Mouse (Mus musculus) CH12.LX (cell line): ENCODE measurements around the gene Fam169b. TPM values are rescaled to one million over a fixed set of nuclear protein-coding genes. Genes with fewer than 3 reads are reported as not detected.
A peak's percentile ranks its signal among the peaks of the same experiment; 100 is the strongest.

ENCODE experiments used
- DNase-seq: peaks from one replicate; pipeline ENCODE4 v3.0.0-alpha.2; 2013; ENCODE audit errors: extremely low read depth
- H3K27ac ChIP-seq: 2 replicates; pipeline ENCODE4 v1.5.1; 2012; ENCODE audit warnings: low read depth, mild to moderate bottlenecking, control low read depth, moderate library complexity; ENCODE audit not compliant: insufficient read depth
- H3K27me3 ChIP-seq: replicated peaks from 2 replicates; pipeline ENCODE3; 2012; ENCODE audit warnings: inconsistent platforms
- H3K36me3 ChIP-seq, 2 experiments: replicated peaks in 1 of 2; 2 replicates each; pipeline versions ENCODE3 to v1.6.1; 2012; ENCODE audit warnings: inconsistent platforms in 1 of 2, low read length in 1 of 2, mild to moderate bottlenecking in 1 of 2, mixed read lengths in 1 of 2, moderate library complexity in 1 of 2; ENCODE audit not compliant: control insufficient read depth in 1 of 2, insufficient read depth in 1 of 2
- H3K4me1 ChIP-seq, 2 experiments: 2 replicates each; pipeline ENCODE4 v1.6.1; 2012; ENCODE audit warnings: inconsistent platforms in 1 of 2, moderate library complexity in 1 of 2; ENCODE audit not compliant: insufficient read depth in 2 of 2, control insufficient read depth in 1 of 2
- H3K4me2 ChIP-seq: 2 replicates; pipeline ENCODE4 v1.6.1; 2012; ENCODE audit warnings: low read depth, mild to moderate bottlenecking, control low read depth; ENCODE audit not compliant: poor library complexity, insufficient read depth, severe bottlenecking
- H3K4me3 ChIP-seq, 3 experiments: fragments of 150-350 bp in 1 of 3; sonication (generic) in 1 of 3; replicated peaks in 1 of 3; 2 replicates each; pipeline versions ENCODE3 to v1.5.1; 2011 to 2012; ENCODE audit warnings: low read depth in 2 of 3, low read length in 2 of 3, mild to moderate bottlenecking in 2 of 3, moderate library complexity in 2 of 3, control low read depth in 1 of 3, improper control_type of control experiment in 1 of 3, inconsistent platforms in 1 of 3, mixed read lengths in 1 of 3; ENCODE audit not compliant: poor library complexity in 1 of 3
- H3K79me2 ChIP-seq: replicated peaks from 2 replicates; pipeline ENCODE4 v1.6.1; 2012; ENCODE audit warnings: mild to moderate bottlenecking, moderate library complexity; ENCODE audit not compliant: control insufficient read depth, poor library complexity, insufficient read depth, severe bottlenecking; ENCODE audit errors: extremely low read depth
- H3K9ac ChIP-seq: 2 replicates; pipeline ENCODE4 v1.6.1; 2012; ENCODE audit warnings: low read depth, mild to moderate bottlenecking, control low read depth, moderate library complexity; ENCODE audit not compliant: insufficient read depth
- H3K9me3 ChIP-seq: replicated peaks from 2 replicates; pipeline ENCODE3; 2012; ENCODE audit warnings: low read length, inconsistent platforms, mixed read lengths
- BHLHE40 ChIP-seq: IDR thresholded peaks from 2 replicates; pipeline ENCODE4 v1.6.1; 2011; ENCODE audit warnings: mild to moderate bottlenecking, low read depth, low read length, improper control_type of control experiment
- CHD1 ChIP-seq: IDR thresholded peaks from 2 replicates; pipeline ENCODE4 v1.6.1; 2012; ENCODE audit warnings: low read depth, low read length, improper control_type of control experiment, inconsistent platforms
- CHD2 ChIP-seq: IDR thresholded peaks from 2 replicates; pipeline ENCODE4 v1.6.1; 2011; ENCODE audit warnings: low read length, improper control_type of control experiment
- E2F4 ChIP-seq: IDR thresholded peaks from 2 replicates; pipeline ENCODE4 v1.6.1; 2011; ENCODE audit warnings: low read depth, low read length, improper control_type of control experiment; ENCODE audit not compliant: insufficient replicate concordance
- ELF1 ChIP-seq: IDR thresholded peaks from 2 replicates; pipeline ENCODE4 v1.6.1; 2014; ENCODE audit warnings: low read depth, mild to moderate bottlenecking, inconsistent platforms, low read length, improper control_type of control experiment
- EP300 ChIP-seq: IDR thresholded peaks from 2 replicates; pipeline ENCODE4 v1.6.1; 2011; ENCODE audit warnings: low read length, improper control_type of control experiment
- ETS1 ChIP-seq: conservative IDR thresholded peaks from 2 replicates; pipeline ENCODE4 v1.6.1; 2012; ENCODE audit warnings: low read depth, mild to moderate bottlenecking, inconsistent platforms, low read length, improper control_type of control experiment, moderate library complexity
- GABPA ChIP-seq: IDR thresholded peaks from 2 replicates; pipeline ENCODE4 v1.6.1; 2012; ENCODE audit warnings: low read depth, low read length, improper control_type of control experiment, inconsistent platforms; ENCODE audit not compliant: insufficient replicate concordance
- HCFC1 ChIP-seq: IDR thresholded peaks from 2 replicates; pipeline ENCODE4 v1.6.1; 2012; ENCODE audit warnings: low read depth, mild to moderate bottlenecking, inconsistent platforms, low read length, improper control_type of control experiment
- IRF4 ChIP-seq: IDR thresholded peaks from 2 replicates; pipeline ENCODE4 v1.6.1; 2014; ENCODE audit warnings: low read depth, mild to moderate bottlenecking, inconsistent platforms, low read length, improper control_type of control experiment
- JUN ChIP-seq: IDR thresholded peaks from 2 replicates; pipeline ENCODE4 v1.6.1; 2011; ENCODE audit warnings: low read depth, mild to moderate bottlenecking, low read length, improper control_type of control experiment, moderate library complexity; ENCODE audit not compliant: insufficient read depth
- JUND ChIP-seq: conservative IDR thresholded peaks from 2 replicates; pipeline ENCODE4 v1.6.1; 2011; ENCODE audit warnings: low read depth, low read length, improper control_type of control experiment
- KAT2A ChIP-seq: IDR thresholded peaks from 2 replicates; pipeline ENCODE4 v1.6.1; 2012; ENCODE audit warnings: low read length, improper control_type of control experiment, inconsistent platforms; ENCODE audit not compliant: insufficient replicate concordance
- MAFK ChIP-seq: IDR thresholded peaks from 2 replicates; pipeline ENCODE4 v1.6.1; 2011; ENCODE audit warnings: low read length, improper control_type of control experiment; ENCODE audit not compliant: insufficient replicate concordance
- MAZ ChIP-seq: IDR thresholded peaks from 2 replicates; pipeline ENCODE4 v1.6.1; 2012; ENCODE audit warnings: low read depth, mild to moderate bottlenecking, inconsistent platforms, low read length, improper control_type of control experiment, moderate library complexity
- MEF2A ChIP-seq: IDR thresholded peaks from 2 replicates; pipeline ENCODE4 v1.6.1; 2014; ENCODE audit warnings: low read depth, mild to moderate bottlenecking, inconsistent platforms, low read length, improper control_type of control experiment, borderline replicate concordance
- MXI1 ChIP-seq: IDR thresholded peaks from 2 replicates; pipeline ENCODE4 v1.6.1; 2011; ENCODE audit warnings: mild to moderate bottlenecking, low read depth, low read length, improper control_type of control experiment
- MYC ChIP-seq: IDR thresholded peaks from 2 replicates; pipeline ENCODE4 v1.6.1; 2011; ENCODE audit warnings: low read depth, mild to moderate bottlenecking, improper control_type of control experiment, low read length
- NELFE ChIP-seq: IDR thresholded peaks from 2 replicates; pipeline ENCODE4 v1.6.1; 2011; ENCODE audit warnings: low read depth, low read length, improper control_type of control experiment
- NRF1 ChIP-seq: IDR thresholded peaks from 2 replicates; pipeline ENCODE4 v1.6.1; 2014; ENCODE audit warnings: low read depth, mild to moderate bottlenecking, inconsistent platforms, low read length, improper control_type of control experiment, moderate library complexity
- POLR2A ChIP-seq: IDR thresholded peaks from 2 replicates; pipeline ENCODE4 v1.6.1; 2011; ENCODE audit warnings: low read depth, mild to moderate bottlenecking, improper control_type of control experiment, low read length
- POLR2AphosphoS2 ChIP-seq: IDR thresholded peaks from 2 replicates; pipeline ENCODE4 v1.6.1; 2011; ENCODE audit warnings: low read depth, low read length, improper control_type of control experiment
- RAD21 ChIP-seq: IDR thresholded peaks from 2 replicates; pipeline ENCODE4 v1.6.1; 2011; ENCODE audit warnings: low read depth, mild to moderate bottlenecking, low read length, improper control_type of control experiment, moderate library complexity
- RCOR1 ChIP-seq: conservative IDR thresholded peaks from 2 replicates; pipeline ENCODE4 v1.6.1; 2012; ENCODE audit warnings: low read depth, mild to moderate bottlenecking, inconsistent platforms, low read length, improper control_type of control experiment
- TCF12 ChIP-seq: IDR thresholded peaks from 2 replicates; pipeline ENCODE4 v1.6.1; 2014; ENCODE audit warnings: low read depth, mild to moderate bottlenecking, inconsistent platforms, low read length, improper control_type of control experiment
- UBTF ChIP-seq: IDR thresholded peaks from 2 replicates; pipeline ENCODE4 v1.6.1; 2012; ENCODE audit warnings: low read depth, mild to moderate bottlenecking, inconsistent platforms, low read length, improper control_type of control experiment, moderate library complexity
- USF1 ChIP-seq: IDR thresholded peaks from 2 replicates; pipeline ENCODE4 v1.6.1; 2014; ENCODE audit warnings: low read depth, mild to moderate bottlenecking, inconsistent platforms, low read length, improper control_type of control experiment
- ZMIZ1 ChIP-seq: IDR thresholded peaks from 2 replicates; pipeline ENCODE4 v1.6.1; 2012; ENCODE audit warnings: low read depth, mild to moderate bottlenecking, inconsistent platforms, low read length, improper control_type of control experiment
- dilution Hi-C: fragments of 300-500 bp; cut with MboI; formaldehyde crosslinking; loops from 2 replicates; pipeline ENCODE4 v1.14.3; 2020; ENCODE audit warnings: low sequenced_read_pairs; ENCODE audit not compliant: extremely low pct_unique_long_range_greater_than_20kb, extremely low pct_ligation_motif_present
- in situ Hi-C: fragments of 300-500 bp; cut with MboI; formaldehyde crosslinking; loops from 3 replicates; pipeline ENCODE4 v1.14.3; 2019; ENCODE audit warnings: low sequenced_read_pairs, low pct_ligation_motif_present, low pct_unique_long_range_greater_than_20kb, mixed read lengths
- polyA plus RNA-seq: library from polyadenylated mRNA; unstranded; fragments of >175 nt; gene quantifications from 2 replicates; pipeline ENCODE4 v1.2.1, GENCODE M21; 2012; ENCODE audit warnings: low read depth; ENCODE audit not compliant: insufficient read length
- total RNA-seq, 2 experiments: library from RNA; depleted of rRNA; stranded (reverse); fragments of 300-350 nt in 1 of 2; fragments of >200 nt in 1 of 2; gene quantifications; 2 replicates each; pipeline ENCODE4 v1.2.3; 2012 to 2014

Gene Fam169b
- total and polyA plus RNA-seq, 3 experiments: 15.9 to 17.0 (median 16.2) TPM

DNA sequence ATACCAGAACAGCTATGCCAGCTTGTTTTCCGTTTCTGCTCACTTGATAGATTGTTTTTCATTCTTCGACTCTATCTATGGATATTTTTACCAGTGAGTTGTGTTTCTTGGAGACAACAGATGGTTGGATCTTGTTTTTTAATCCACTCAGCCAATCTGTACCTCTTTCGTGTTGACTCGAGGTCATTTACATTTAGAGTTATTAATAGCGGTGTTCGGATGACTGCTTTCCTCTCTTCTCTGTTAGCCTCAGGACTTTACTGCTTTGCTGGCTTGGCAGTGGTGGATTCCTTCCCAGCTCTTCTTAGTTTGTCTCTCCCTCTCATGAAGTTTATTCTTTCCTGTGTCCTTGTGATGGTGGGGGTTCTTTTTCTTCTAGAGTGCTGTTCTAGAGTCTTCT is 59.2 kb downstream of the Fam169b start:
- Histone ChIP-seq H3K27ac (peak overlapping the region; percentile 92), H3K27me3 (no peaks in the 10 kb centered on the region), H3K9me3 (no peaks in the 10 kb centered on the region)
- TF ChIP-seq CHD1: no peak
- no peak for TF ChIP-seq GABPA
- no peak for TF ChIP-seq POLR2A
- TF ChIP-seq JUN: no peak
- no peak for TF ChIP-seq USF1
- TF ChIP-seq MAZ: no peak
- no peak for TF ChIP-seq NRF1
- TF ChIP-seq ZMIZ1: no peak
- TF ChIP-seq UBTF: no peak
- TF ChIP-seq NELFE: no peak
- no peak for TF ChIP-seq HCFC1
- no peak for TF ChIP-seq MXI1
- TF ChIP-seq ELF1: no peak
- TF ChIP-seq E2F4: no peak
- TF ChIP-seq RCOR1: no peak
- no peak for TF ChIP-seq RAD21
- no peak for TF ChIP-seq TCF12
- TF ChIP-seq EP300: peak; percentile 45
- TF ChIP-seq MAFK: peak; percentile 40; the same call in 1 of the 2 replicates
- 0 out of 2 replicates have a peak, but pooled peaks have one; percentile 14 for TF ChIP-seq IRF4
- TF ChIP-seq JUND: peak; percentile 57
- TF ChIP-seq POLR2AphosphoS2: no peak
- TF ChIP-seq BHLHE40: no peak
- no peak for TF ChIP-seq KAT2A
- no peak for TF ChIP-seq MYC
- TF ChIP-seq ETS1: no peak
- TF ChIP-seq CHD2: no peak
- TF ChIP-seq MEF2A: peak; percentile 78; the same call in 1 of the 2 replicates
- TF ChIP-seq, all 38 proteins: peak for 5
- peak overlapping the region; percentile 63 for H3K9ac ChIP-seq
- H3K79me2 ChIP-seq: no peaks in the 10 kb centered on the region; the same call in none of the 2 replicates
- dilution Hi-C loops: no loop called here
- DNase-seq: peak; percentile 47
- H3K4me1 ChIP-seq: peaks cover 13 to 35% of the 10 kb centered on the region in 2 experiments
- peak overlapping the region; percentile 95 for H3K4me2 ChIP-seq
- in situ Hi-C loops: no loop called here
- H3K36me3 ChIP-seq: peaks cover 45 to 71% of the 10 kb centered on the region in 2 experiments
- H3K4me3 ChIP-seq: peak overlapping the region in 1 of 3 experiments; percentile 31
